Mouse (Mus musculus) cerebellum, adult (tissue): ENCODE measurements around the gene Cphx3.
"Not testable (repeated sequence)": the region's sequence is repeated elsewhere in the genome, so short reads cannot be mapped to it uniquely, and the experiment has no call there.

Experiments
- ATAC-seq: cut with Nextera tagmentation; 2 replicates; pipeline ENCODE4 v1.9.2; 2017; ENCODE audit warnings: mild to moderate bottlenecking, moderate library complexity, mixed read lengths; ENCODE audit not compliant: insufficient number of reproducible peaks, low FRiP score, low TSS enrichment

Gene Cphx3

DNA sequence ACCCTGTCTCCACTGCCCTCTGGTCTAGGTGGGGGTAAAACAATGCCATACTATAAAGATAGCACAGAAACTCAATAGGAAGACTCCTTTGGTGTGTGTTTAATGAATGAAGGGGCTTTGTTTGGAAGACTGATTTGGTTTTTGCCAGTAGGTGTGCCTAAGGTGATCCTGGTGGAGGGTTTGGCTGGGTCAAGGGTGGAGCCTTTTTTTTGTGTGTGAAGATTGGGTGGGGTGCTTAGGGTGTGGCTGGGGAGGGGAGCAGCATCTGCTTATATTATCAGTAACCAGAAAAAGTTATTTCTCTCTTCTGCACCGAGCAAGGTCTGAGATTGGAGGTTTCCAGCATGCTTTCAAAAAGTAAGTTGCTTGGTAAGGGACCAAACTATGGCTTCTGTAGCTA lies at the start of gene Cphx3:
Gene Cphx3 (plus strand): TSS at position 301 of the 400 bp plus-strand sequence.
- ATAC-seq = not testable (repeated sequence)

DNA sequence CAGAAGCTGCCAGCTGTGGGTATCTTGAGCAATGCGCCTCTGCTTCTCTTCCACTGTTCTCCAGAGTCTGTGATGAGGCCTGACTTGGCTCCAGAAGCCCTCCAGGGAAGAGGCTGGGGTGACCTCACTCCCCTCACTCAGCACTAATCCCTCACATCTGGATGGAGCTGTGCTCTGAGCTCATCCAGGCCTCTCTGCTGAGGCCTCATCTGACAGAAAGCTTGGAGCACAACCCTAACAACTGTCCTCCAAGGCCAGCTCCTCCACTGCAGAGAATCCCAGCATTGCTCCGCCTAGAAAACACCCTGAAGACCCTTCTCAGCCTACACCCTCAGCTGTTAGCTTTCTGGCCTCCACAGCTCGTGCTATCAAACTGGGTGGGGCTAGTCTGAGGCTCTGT lies 47.7 kb upstream of the Cphx3 start:
- not testable (repeated sequence) for ATAC-seq

DNA sequence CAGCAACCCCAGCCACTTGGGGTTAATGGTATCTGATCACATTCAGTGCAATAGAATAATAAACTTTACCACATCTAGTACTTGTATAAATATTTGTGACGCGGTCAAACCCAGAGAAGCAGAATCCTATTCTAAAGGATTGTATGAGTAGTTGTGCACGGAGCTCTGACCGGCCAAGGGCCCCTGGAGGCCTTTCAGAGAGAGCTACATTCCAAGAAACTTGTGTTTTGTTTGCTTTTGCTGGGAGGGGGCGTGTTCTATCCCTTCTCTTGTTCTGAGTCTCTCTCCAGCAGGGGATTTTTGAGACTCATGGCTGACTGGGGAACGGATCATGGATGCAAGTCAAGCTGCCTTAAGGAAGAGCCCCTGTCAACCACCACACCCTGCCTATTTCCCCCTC lies 46.7 kb upstream of the Cphx3 start:
- not testable (repeated sequence) for ATAC-seq

DNA sequence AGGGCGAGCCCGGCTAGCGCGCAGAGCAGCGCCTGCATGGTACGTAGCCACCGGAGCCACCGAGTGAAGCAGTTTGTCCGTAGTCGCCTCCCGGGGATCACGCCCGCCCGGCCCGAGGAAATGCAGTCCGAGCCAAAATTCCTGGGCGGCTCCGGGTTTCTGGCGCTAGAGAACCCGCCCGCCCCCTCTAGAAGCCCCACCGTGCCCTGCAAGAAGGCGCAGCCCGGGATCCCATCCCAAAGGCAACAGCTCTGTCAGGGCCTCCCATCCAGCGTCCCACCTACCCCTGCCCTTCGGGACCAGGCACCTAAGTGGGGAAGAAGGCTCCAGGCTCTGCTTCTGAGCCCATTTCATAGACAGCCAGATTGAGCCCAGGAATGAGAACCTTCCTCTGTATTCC lies 39.5 kb upstream of the Cphx3 start, which contains the start of gene Gm9780:
Gene Gm9780 (minus strand): TSS at position 101 of the 400 bp plus-strand sequence.
- not testable (repeated sequence) for ATAC-seq

DNA sequence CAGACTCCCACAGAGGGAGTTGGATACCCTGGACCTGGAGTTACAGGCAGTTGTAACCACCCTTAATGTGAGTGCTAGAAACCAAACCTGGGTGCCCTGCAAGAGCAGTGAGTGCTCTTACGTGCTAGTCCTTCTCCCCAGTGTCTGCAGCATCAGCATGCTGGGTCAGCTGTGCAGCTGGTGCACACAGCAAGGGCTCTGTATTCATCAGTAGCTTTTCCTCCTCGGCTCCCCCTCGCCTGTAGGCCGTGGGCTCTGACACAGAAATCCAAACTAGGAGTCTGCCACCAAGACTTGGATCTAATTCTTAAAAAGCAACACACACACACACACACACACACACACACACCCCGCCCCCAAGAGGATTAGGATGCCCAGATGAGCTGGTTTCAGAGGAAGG lies 37.1 kb upstream of the Cphx3 start:
- not testable (repeated sequence) for ATAC-seq

DNA sequence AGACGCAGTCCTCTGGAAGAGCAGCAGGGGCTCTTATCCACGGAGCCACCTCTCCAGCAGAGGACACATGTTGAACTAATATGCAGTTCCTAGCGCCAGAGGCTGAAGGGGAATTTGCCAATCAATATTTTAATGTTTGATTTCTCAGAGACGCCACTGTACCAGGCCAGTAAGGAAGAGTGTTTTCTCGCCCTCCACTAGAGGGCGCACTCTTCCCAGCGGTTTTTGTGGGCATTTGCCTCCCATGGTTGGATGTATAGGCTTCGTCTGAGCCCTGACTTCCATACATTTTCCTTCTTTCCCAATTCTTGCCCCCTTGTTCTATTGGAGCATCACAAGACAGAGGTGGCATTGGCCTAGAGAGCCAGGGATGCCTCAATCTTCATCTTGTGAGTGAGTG lies 35.1 kb upstream of the Cphx3 start:
- ATAC-seq = not testable (repeated sequence)

DNA sequence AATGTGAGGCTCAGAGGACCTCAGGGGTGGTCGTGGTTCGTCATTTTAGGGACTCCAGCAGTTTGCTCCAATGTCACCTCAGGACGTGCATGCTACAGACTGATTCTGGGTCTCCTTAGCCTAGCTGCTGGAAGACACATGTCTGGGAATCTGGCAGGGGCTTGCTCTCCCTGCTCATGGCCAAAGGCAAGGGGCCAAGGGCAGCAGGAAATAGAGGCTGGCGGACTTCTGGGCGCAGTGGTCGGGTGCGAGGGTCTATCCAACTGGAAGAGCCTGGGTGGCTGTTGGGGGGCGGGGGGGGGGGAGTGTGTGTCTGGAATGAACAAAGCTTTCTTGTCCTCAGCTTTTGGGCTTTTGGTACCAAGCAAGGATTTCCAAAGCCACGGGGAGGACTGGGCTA lies 33.3 kb upstream of the Cphx3 start:
- ATAC-seq = not testable (repeated sequence)

DNA sequence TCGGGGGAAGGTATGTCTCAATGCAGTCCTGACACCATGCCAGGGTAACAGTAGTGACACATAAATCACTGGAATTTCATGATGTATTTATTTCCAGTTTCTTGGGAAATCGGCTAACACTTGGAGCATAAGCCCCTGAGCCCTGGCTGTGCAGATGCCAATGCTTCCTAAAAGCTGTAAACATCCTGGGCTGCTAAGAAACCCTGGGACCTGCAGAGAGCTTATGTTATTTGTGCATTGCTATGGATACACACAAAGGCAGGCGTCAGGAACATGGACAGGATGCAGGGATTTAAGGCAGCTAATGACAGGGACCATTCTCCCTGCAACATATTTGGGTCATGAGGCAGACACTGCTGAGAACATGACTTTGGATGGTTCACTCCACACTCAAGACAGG lies 23.9 kb upstream of the Cphx3 start:
- ATAC-seq = not testable (repeated sequence)

DNA sequence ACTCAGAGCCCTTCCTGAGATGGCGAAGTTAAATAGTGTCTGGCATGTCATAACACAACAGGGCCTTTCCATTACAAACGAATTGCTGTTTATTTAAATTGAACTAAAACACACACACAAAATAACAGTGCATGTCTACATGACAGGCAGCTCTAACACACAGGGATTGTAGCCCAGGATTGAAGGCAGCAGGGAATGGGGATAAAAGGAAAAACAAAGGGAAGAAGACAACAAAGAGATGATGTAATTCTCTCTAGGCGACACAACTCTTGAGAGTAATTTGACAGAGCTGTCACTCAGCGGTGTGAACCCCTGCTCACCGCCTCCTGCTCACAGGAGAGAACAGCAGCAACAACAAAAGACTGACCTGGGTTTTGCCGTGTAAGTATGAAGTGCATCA lies 22.7 kb upstream of the Cphx3 start:
- ATAC-seq = not testable (repeated sequence)

DNA sequence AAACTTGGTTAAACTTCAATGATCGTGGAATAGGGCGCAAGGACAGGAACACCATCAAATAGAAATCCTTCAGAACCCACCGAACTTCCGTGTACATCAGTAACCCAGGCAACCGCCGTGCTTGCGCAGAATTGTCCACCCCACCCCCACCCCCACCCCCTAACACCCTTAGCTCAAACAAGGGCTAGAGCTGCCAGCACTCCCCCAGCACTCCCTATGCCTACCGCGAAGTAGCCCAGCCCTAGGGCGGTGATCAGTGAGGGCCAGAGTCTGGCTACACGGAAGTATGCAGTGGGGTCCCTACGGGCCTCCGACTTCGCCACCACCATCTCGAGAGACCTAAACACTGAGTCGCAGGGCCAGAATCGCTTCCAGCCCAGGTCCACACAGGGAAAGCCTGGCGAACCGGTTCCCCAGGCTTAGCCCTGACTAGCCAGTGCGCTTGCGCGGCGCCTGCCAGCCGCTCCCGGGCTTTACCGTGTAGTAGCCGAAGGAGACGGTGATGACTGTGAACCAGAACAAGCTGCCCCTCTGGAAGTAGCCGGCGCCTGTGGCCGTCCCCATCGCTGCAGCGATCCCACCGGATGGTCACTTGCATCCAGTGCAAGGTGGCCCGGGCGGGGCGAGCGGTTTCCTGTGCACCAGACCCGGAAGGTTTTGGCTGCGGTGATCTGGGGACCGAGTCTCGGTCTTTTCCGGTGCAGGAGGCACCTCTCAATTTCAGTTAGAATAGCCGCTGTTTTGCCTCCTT lies 15.3 kb upstream of the Cphx3 start:
- peak; percentile 82 for ATAC-seq

DNA sequence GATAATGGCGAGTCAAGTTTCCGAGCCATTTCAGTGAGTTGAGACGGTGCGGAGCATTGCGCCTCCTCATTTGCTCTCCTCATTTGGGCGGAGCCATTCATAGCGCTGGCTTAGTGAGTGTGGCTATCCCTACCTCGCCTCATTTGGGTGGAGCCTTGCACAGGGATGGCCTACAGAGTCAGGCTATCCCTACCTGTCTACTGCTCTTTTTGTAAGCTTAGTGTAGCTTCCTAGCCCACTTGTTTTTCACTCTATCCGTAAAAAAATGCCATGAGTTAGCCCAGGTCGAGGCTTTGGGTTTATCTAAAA lies 14.8 kb upstream of the Cphx3 start, which contains the start of gene Tmem254c:
Gene Tmem254c (minus strand): TSS at position 31 of the 309 bp plus-strand sequence.
- peak; percentile 90 for ATAC-seq

DNA sequence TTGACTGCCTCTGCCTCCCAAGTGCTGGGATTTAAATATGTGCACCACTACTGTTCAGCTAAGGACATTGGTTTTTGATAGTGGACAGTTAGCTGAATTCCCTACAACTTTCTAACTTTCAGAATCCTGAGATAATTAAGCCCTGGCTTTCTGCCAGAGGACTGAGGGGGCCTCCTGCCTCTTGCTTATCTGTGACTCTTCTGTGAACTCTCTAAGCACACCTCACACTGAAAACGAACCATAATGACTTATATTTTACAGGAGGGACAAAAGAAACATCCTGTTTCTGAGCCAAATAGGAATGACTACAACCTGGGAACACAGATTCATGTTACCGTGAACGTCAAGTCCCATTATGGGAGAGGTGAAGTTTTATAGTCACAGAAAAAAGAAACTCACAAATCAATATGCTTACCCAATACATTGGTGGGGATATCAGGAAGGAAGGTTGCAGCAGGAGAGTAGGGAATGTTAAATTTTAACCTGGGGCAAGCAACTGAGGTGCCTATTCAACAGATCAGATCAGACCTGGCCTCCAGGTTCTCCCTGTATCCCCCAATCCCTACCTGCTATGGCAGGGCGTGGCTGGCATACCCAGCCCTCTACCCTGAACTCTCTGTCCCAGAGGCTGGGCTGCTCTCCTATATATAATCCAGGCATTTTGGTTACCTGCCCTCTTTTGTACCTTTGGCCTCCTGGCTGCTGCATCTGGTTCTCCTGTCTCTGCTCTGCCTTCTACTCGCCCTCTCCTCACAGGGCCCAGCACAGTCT lies 5.3 kb upstream of the Cphx3 start:
- ATAC-seq = not testable (repeated sequence)

DNA sequence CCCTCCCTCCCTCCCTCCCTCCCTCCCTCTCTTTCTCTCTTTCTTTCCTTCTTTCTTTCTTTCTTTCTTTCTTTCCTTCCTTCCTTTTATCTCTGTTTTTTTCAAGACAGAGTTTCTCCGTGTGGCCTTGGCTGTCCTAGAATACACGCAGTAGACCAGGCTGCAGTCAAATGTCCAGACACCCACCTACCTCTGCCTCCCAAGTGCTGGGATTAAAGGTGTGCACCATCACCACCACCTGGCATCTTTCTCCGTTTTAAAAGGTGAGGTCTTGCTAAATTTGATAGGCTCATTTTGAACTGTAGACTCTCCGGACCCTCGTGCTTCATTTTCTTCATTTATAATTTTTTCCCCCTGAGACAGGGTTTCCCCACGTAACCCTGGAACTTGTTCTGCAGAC lies 881 bp upstream of the Cphx3 start, which contains the start of gene Cphx2:
Gene Cphx2 (plus strand): TSS at position 301 of the 400 bp plus-strand sequence.
- ATAC-seq = not testable (repeated sequence)

DNA sequence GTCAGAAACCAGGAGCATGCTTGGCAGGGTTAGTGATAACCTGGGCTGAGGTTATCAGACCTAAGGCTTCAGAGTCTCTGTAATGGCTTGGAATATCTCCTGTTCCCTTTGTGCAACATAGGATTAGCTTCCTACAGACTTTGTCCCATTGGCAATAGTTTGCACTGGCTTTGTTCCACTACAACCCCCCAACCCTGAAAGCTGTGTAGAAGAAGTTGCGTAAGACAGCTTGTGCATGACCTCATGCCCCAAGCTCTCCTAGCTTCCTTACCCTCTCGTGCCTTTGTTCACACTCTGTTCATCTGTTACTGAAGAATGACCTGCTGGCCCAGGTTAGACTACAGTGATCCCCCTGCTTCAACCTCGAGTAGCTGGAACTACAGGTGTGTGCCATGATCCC lies 15.5 kb downstream of the Cphx3 start:
- ATAC-seq = not testable (repeated sequence)

DNA sequence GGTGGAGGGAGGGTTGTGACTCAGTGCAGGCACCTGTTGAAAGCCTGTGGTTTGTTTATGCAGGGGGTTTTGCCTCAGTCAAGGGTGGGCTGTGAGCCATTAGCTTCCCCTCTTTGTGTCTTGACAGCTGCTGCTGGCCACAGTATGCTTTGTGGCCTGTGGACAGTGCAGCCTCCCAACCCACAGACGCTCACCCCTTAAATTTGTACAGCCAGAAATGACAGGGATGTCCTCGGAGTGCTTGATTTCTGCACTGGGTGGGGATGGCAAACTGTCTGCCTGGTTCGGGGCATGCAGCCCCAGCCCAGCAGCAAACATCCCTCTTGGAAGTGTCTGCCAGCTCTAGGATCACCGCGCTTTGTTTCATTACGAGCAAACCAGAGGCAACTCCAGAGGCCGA lies 36.1 kb downstream of the Cphx3 start, which contains the start of gene Duxbl2:
Gene Duxbl2 (plus strand): TSS at position 200 of the 400 bp plus-strand sequence.
- not testable (repeated sequence) for ATAC-seq

DNA sequence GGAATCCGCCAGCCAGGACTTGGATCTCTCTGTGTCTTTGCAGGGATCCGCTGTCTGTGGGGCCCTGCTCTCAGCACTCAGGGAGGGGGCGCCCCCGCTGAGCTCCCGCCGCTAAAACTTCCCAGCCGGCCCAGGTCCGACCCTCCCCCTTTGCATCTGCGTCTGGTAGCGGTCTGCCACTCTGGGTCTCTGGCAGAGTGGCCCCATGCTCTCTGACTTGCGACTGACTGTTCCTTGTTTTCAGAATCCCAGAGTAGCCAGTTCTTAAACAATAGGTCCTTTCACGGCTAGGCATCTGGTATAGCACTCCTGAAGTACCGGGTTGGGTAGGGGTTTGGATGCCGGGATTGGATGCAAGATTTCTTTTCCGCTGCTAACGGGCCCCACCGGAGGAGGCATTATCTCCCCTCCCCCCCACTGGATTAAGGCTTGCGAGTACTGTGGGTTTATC lies 36.5 kb downstream of the Cphx3 start:
- not testable (repeated sequence) for ATAC-seq

DNA sequence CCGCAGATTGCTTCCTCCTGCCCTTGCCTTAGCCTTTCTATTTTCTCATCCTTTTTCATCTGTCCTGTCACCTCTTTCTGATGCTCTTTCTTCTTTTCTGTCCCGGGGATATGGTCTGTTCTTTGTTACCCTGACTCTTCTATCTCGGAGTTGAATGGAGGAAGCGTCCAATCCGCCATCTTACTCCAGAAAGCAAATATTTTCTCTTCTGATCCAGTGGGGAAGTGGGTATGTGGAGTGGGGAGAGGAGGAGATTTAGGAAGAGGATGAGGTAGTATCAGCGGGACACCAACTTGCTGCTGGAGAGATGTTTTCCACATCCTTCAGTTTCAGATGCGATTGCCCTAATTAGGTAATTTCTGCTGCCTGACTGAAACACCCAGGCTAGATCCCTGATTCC lies 37.0 kb downstream of the Cphx3 start:
- not testable (repeated sequence) for ATAC-seq

DNA sequence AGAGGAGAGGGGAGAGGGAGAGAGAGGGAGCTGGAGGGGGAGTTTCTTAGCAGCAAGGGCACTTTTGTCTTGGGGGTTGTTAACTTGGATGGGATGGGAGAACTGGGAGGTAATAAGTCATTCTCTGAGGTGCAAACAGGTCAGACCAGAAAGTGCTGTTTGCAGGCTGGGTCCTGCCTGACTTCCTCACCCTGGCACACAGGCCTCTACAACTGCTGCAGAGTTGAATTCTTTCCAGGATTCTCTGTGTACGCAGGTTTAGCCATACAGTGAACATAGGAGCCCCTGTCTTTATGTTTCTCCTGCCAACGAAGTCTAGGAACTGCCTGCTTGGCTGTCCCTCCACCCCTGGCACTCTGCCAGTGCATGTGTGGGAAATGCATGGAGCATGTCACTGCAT lies 65.0 kb downstream of the Cphx3 start:
- not testable (repeated sequence) for ATAC-seq

DNA sequence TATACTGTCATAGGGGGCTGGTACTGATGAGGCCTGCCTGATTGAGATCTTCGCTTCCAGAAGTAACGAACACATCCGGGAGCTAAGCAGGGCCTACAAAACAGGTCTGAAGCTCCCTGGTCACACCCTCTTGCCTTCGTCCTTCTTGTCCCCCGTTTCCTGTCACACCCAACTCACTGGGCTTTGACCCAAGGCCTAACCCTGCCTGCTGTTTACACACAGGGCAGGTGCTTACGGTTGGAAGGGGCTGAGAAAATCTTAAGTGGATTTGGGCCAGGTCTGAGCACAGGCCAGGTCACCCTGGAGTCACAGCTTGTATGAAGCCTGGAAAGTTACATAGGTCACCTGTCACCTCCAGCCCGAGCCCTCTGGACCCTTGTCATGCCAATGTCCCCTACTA lies 73.9 kb downstream of the Cphx3 start:
- not testable (repeated sequence) for ATAC-seq

DNA sequence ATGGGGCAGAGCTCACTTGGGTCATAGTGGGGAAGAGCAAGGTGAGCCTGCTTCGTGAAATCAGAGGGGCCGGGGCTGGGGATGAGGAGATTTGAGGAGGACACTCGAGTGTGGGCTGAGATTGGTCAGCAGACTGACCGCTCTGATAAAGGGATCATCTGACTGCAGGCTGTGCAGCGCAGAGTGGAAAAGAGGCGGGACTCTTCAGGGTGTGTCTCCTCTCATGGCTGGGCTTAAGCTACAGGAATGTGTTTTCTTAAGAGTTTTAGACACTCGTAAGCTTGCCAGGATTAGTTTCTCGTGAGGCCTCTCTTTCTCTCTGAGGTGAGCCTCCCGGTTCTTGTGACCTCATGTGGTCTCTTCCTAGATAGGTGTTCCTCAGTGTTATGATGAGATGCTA lies 79.1 kb downstream of the Cphx3 start:
- not testable (repeated sequence) for ATAC-seq

DNA sequence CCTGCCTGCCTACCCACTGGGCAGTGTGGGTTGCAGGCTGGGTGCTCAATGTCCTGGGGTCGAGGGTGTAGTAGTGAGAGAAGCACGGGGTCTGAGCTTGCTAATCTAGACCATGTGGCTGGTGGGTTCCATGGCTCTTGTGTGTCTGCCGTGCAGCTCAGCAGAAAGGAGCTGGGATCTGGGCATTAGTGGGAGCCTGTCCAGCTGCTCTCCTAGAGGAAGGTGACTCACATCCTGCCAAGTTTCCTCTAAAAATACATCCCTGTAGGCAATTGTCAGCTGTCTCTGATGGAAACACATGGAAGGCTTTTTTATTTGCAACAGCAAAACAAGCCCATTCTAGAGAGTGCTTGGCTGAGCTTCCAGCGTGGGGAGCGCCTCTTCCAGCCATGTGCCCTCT lies 80.3 kb downstream of the Cphx3 start:
- ATAC-seq = not testable (repeated sequence)
